Mouse (Mus musculus) adrenal gland, adult 18-20 months (tissue): ENCODE measurements around the gene Peli1. TPM values are rescaled to one million over a fixed set of nuclear protein-coding genes. Genes with fewer than 3 reads are reported as not detected.
"Not testable (repeated sequence)": the region's sequence is repeated elsewhere in the genome, so short reads cannot be mapped to it uniquely, and the experiment has no call there.

Experiments used
- DNase-seq, 2 experiments: peaks; one replicate each; pipeline ENCODE4 v3.0.0; 2021 to 2022; ENCODE audit warnings: low spot score in 2 of 2
- total RNA-seq, 2 experiments: library from RNA; stranded (reverse); gene quantifications; 1 replicate in 1 of 2; 2 replicates in 1 of 2; pipeline ENCODE4 v1.2.3; 2021

Gene Peli1
- total RNA-seq, 2 experiments from 2014 or later = 16.1 to 18.3 TPM

- DNase-seq = no peak
Observed at GRCm38 (mm10) chr11:21141755-21142154, 50.7 kb downstream of the Peli1 start.

GRCm38 (mm10) chr11:21149476-21149875 lies 58.4 kb downstream of the Peli1 start:
- DNase-seq = no peak

- no peak for DNase-seq
Observed at GRCm38 (mm10) chr11:21150316-21150715, 59.2 kb downstream of the Peli1 start.

- DNase-seq = no peak
Observed at GRCm38 (mm10) chr11:21151672-21152071, 60.6 kb downstream of the Peli1 start.

GRCm38 (mm10) chr11:21153111-21153510 lies 62.0 kb downstream of the Peli1 start:
- DNase-seq = no peak

- no peak for DNase-seq
Observed at GRCm38 (mm10) chr11:21157595-21157994, 66.5 kb downstream of the Peli1 start.

GRCm38 (mm10) chr11:21162093-21162492 lies 71.0 kb downstream of the Peli1 start:
- no peak for DNase-seq

- DNase-seq = no peak
Observed at GRCm38 (mm10) chr11:21163143-21163542, 72.1 kb downstream of the Peli1 start.

GRCm38 (mm10) chr11:21163673-21164072 lies 72.6 kb downstream of the Peli1 start:
- no peak for DNase-seq

- no peak for DNase-seq
Observed at GRCm38 (mm10) chr11:21164312-21164993, 73.4 kb downstream of the Peli1 start.

- no peak for DNase-seq
Observed at GRCm38 (mm10) chr11:21164994-21165560, 74.0 kb downstream of the Peli1 start.

- DNase-seq = no peak
Observed at GRCm38 (mm10) chr11:21166495-21167096, 75.5 kb downstream of the Peli1 start.

GRCm38 (mm10) chr11:21168828-21169607 lies 77.9 kb downstream of the Peli1 start:
- DNase-seq = no peak

GRCm38 (mm10) chr11:21169608-21169860 lies 78.4 kb downstream of the Peli1 start:
- not testable (repeated sequence) for DNase-seq

GRCm38 (mm10) chr11:21172281-21172680 lies 81.2 kb downstream of the Peli1 start:
- DNase-seq = no peak

GRCm38 (mm10) chr11:21173926-21174325 lies 82.8 kb downstream of the Peli1 start:
- no peak for DNase-seq

GRCm38 (mm10) chr11:21174396-21174795 lies 83.3 kb downstream of the Peli1 start:
- peak in 1 of 2 experiments; percentile 6 for DNase-seq

GRCm38 (mm10) chr11:21175063-21175462 lies 84.0 kb downstream of the Peli1 start:
- DNase-seq = no peak

GRCm38 (mm10) chr11:21176491-21176890 lies 85.4 kb downstream of the Peli1 start:
- no peak for DNase-seq

- DNase-seq = peak; percentile 21 to 47
Observed at GRCm38 (mm10) chr11:21178343-21178742, 87.3 kb downstream of the Peli1 start.

- DNase-seq = no peak
Observed at GRCm38 (mm10) chr11:21178998-21179645, 88.0 kb downstream of the Peli1 start.
